Mouse (Mus musculus): ENCODE data around the gene Gm42417. TPM values are rescaled to one million over a fixed set of nuclear protein-coding genes. Genes with fewer than 3 reads are reported as not detected.

Gm42417 gene
- 0.08 and 0.11 TPM in 2 replicates for polyA plus RNA-seq (2021; fragmentation: Nextera tagmentation)
- long read RNA-seq, experiment 1 = 0 reads
- long read RNA-seq, experiment 2 = 0 reads

DNA sequence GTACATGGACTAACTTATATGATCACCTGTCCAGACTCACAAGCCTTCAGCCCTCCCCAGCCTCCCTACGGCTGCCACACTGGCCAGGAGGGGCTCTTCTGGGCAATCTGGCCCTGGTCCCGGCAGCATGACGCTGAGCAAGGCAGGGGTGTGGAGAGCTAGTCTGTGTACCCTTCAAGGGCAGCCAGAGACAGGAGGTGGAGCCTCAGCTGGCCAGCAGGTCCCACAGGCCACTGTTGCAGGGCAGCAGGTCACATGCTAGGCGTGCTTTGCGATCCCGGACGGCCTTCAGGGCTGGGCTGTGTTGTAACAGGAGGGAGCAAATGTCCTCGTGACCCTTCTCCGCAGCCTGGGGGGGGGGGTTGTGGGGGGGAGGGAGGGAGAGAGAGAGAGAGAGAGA is at the start of gene Gm42417:
Gene Gm42417 (minus strand): TSS at position 244 of the 400 bp plus-strand sequence.

DNA sequence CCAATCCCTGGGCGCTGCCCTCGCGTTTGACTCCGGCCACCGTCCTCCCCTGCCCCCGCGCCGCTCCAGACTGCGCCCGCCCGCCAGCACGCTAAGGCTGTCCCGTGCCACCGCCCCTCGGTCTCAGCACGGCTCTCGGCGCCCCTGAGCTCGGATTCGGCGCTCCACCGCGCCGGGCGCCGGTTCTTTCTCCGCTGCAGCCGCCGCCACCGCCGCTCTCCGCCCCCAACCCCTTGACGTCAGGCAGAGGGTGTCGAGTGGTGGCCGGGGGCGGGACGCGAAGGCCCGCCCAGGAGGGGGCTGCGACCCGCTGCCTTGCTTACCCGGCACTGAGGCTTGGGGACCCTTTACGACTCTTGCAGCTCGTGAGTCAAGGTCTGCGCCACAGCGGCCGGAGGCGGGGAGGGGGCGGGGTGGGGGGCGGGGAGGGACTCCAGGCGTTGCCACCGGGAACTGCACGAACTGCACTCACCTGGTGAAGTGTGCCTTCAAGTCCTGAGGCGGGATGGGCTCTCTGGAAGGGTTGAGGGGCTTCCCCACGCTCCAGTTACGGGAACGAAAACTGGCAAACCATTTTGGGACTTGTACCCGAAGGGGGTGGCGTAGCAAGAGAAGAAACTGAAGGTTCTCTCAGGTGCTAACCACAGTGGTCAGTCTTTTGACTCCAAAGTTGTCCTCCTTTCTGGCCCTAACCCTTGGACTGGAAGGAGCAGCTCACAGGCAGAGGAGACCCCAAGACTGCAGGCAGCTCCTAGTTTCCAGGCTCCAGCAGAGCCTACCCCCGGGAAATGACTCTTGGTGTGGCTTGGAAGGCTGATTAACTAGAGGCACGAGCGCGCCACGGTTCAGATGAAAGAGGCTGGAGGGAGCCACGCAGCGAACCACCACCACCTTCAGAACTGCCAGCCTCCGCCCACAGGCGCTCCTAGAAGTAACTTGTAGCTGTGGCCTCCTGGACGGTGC is 19.1 kb upstream of the Gm42417 start, which contains the start of gene Sema4c:
Gene Sema4c (minus strand): TSS at position 319 of the 963 bp plus-strand sequence.

DNA sequence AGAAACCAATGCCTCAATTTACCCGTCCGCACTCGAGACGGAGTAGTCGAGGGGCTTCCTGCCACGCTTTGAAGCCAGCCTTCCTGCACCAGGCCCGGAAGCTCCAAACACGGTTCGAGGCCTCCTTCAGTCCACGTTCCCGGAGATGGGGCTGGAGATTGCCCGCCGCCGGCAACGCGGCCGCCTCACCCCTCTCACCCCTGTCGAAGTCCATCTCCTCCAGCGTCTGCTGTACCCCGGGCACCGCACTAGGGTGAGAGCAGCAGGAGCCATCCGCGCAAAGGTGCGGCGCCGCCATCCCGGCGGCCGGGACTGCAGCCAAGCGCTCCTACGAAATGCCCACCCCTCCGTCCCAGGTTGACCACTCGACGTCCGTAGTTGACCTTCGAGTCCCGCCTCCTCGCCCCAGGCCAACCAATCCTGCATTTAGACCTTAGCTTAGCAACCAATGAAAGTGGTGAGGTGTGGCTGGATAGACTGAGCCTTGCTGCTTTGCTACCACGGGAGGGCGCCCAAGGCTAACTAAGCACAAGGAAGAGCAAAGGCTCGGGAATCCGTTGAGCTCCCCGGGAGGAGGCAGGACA is 7.8 kb upstream of the Gm42417 start, which contains the start of gene Ankrd39:
Gene Ankrd39 (minus strand): TSS at position 558 of the 584 bp plus-strand sequence.

DNA sequence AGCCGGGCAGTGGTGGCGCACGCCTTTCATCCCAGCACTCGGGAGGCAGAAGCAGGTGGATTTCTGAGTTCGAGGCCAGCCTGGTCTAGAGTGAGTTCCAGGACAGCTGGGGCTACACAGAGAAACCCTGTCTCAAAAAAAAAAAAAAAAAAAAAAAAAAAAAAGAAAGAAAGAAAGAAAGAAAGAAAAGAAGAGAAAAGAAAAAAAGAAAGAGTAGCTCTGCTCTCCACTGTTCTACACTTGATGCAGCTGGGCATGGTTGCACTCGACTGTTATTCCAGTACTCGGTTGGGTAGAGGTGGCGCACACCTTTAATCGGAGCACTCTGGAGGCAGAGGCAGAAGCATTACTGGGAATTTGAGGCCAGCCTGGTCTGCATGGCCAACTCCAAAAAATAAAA is 2.4 kb downstream of the Gm42417 start, which contains the start of gene Ankrd23:
Gene Ankrd23 (minus strand): TSS at position 101 of the 400 bp plus-strand sequence.

DNA sequence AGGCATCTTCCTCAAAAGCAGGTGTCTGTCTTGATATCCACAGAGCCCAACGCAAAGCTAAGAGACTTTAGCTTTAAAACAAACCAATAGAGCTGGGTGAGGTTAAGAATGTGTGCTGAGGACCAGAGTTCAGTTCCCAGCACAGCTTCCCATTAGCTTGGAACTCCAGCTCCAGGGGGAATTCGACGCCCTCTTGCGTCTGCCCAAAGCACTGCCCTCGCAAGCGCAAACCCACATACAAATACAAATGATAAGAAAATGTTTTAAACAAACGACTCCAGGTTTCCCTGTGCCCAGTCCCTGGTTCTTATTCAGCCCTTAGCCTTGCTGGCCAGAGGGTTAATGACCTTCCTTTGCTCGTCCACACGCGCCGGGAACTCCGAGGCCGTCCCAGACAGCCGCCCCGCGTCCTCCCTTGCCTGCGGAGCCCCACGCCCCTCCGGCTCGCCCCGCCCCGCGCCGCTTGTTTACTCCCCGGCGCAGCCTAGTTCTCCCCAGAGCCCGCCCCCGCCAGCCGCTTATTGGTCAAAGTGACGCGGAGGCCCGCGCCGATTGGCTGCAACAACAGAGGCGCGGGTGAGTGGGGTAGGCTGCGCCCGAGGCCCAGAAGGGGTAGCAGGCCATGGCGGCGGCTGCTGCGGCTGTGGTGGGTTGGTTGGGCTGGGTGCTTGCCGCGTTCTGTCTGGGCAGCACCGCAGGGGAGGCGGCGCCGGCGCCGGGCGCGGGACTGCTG is 27.8 kb downstream of the Gm42417 start, which contains the start of gene Cnnm3:
Gene Cnnm3 (plus strand): TSS at position 579 of the 733 bp plus-strand sequence.

Small RNA genes within 50 kb of the gene (microRNA-seq; reads per million reads assigned to microRNA genes)
- not detected for gene Gm47280

Other genes starting within 250 kb of the Gm42417 start
- gene Arid5a, start 231.7 kb downstream of the Gm42417 start, polyA plus RNA-seq (2021; fragmentation: Nextera tagmentation) = 4.6 and 6.5 TPM in 2 replicates
- gene Kansl3, start 170.2 kb downstream of the Gm42417 start, polyA plus RNA-seq (2021; fragmentation: Nextera tagmentation) = 27.8 and 28.2 TPM in 2 replicates
- 0.54 and 0.82 TPM in 2 replicates for gene Fer1l5, start 167.1 kb downstream of the Gm42417 start, polyA plus RNA-seq (2021; fragmentation: Nextera tagmentation)
- 46.7 and 47.1 TPM in 2 replicates for gene Lman2l, start 94.2 kb downstream of the Gm42417 start, polyA plus RNA-seq (2021; fragmentation: Nextera tagmentation)
- 16.9 and 24.0 TPM in 2 replicates for gene Cnnm4, start 67.8 kb downstream of the Gm42417 start, polyA plus RNA-seq (2021; fragmentation: Nextera tagmentation)
- 2.4 and 3.2 TPM in 2 replicates for gene Cnnm3, start 27.6 kb downstream of the Gm42417 start, polyA plus RNA-seq (2021; fragmentation: Nextera tagmentation)
- 0.20 and 0.49 TPM in 2 replicates for gene Ankrd23, start 2.5 kb downstream of the Gm42417 start, polyA plus RNA-seq (2021; fragmentation: Nextera tagmentation)
- 16.5 and 18.3 TPM in 2 replicates for gene Ankrd39, start 8.0 kb upstream of the Gm42417 start, polyA plus RNA-seq (2021; fragmentation: Nextera tagmentation)
- 0.49 and 0.77 TPM in 2 replicates for gene Sema4c, start 18.9 kb upstream of the Gm42417 start, polyA plus RNA-seq (2021; fragmentation: Nextera tagmentation)
- 0.38 and 0.56 TPM in 2 replicates for gene Fam178b, start 143.8 kb upstream of the Gm42417 start, polyA plus RNA-seq (2021; fragmentation: Nextera tagmentation)
- 2,870 and 2,984 TPM in 2 replicates for gene Cox5b, start 152.0 kb upstream of the Gm42417 start, polyA plus RNA-seq (2021; fragmentation: Nextera tagmentation)
- gene 4933424G06Rik, start 170.7 kb upstream of the Gm42417 start, polyA plus RNA-seq (2021; fragmentation: Nextera tagmentation) = 0.31 and 1.2 TPM in 2 replicates
- 116 and 123 TPM in 2 replicates for gene Actr1b, start 175.0 kb upstream of the Gm42417 start, polyA plus RNA-seq (2021; fragmentation: Nextera tagmentation)
- 4.5 and 7.1 TPM in 2 replicates for gene Zap70, start 222.4 kb upstream of the Gm42417 start, polyA plus RNA-seq (2021; fragmentation: Nextera tagmentation)